Mouse (Mus musculus) testis, adult 2 months (tissue): Measurements from ENCODE around the gene Ccdc117.

ENCODE experiments used
- CTCF ChIP-seq: fragments of 200-500 bp; IDR thresholded peaks from 2 replicates; pipeline ENCODE4 v1.5.1; 2012; ENCODE audit warnings: low read depth, mild to moderate bottlenecking, inconsistent platforms, low read length, moderate library complexity; ENCODE audit not compliant: control insufficient read depth, insufficient read depth, insufficient replicate concordance
- POLR2A ChIP-seq: fragments of 200-500 bp; IDR thresholded peaks from 2 replicates; pipeline ENCODE4 v1.6.1; 2012; ENCODE audit warnings: low read depth, mild to moderate bottlenecking, inconsistent platforms, low read length, moderate library complexity; ENCODE audit not compliant: control insufficient read depth

DNA sequence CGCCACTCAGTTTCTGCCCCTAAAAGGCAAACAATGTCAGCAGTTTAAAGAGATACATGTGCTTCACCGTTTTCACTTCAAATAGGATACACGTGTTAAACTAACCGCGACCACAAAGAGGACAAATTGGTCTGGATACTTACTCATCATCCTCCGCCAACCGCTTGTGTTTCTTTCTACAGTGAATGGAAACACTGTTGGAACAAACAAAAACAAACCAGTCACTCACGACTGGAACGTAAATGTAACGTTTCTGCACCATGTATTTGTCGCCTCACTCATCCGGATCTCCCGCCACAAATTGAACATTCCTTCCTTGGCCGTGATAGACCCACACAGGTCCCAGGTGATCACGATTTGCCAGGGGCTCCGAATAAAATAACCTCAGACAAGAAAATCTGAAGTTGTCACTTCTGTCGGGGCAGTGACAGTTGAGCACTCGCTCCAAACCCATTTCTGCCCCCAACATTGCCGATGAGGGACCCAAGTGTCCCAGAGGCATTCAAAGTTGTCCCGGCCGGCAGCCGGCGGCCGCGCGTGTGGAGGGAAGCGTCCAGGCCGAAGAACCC lies 673 bp downstream of the Ccdc117 start:
- TF ChIP-seq CTCF (no peak), POLR2A (no peak; the same call in 1 of the 2 replicates)
